Mouse (Mus musculus) neural tube, embryonic 11.5 days (tissue): ENCODE results near the gene Coro7. TPM values are rescaled to one million over a fixed set of nuclear protein-coding genes. Genes with fewer than 3 reads are reported as not detected.
"Not testable (repeated sequence)": the region's sequence is repeated elsewhere in the genome, so short reads cannot be mapped to it uniquely, and the experiment has no call there.

Experiments
- ATAC-seq: fragments of 200-750 bp; cut with Nextera tagmentation; 2 replicates; pipeline ENCODE4 v1.8.0; 2017; ENCODE audit warnings: moderate number of reproducible peaks, mild to moderate bottlenecking, moderate TSS enrichment, moderate library complexity; ENCODE audit not compliant: insufficient read depth, low FRiP score, low TSS enrichment
- DNase-seq: peaks from one replicate; pipeline ENCODE4 v3.0.0-alpha.2; 2015; ENCODE audit warnings: low spot score
- H3K27ac ChIP-seq: fragments of 300-500 bp; sonication (generic); 2 replicates; pipeline ENCODE4 v1.5.1; 2014; ENCODE audit warnings: low read depth, mild to moderate bottlenecking, low read length
- H3K27me3 ChIP-seq: fragments of 300-500 bp; sonication (generic); 2 replicates; pipeline ENCODE4 v1.6.1; 2014; ENCODE audit warnings: mild to moderate bottlenecking, low read length, mixed read lengths; ENCODE audit not compliant: control insufficient read depth, insufficient read depth
- H3K36me3 ChIP-seq: fragments of 300-500 bp; sonication (generic); 2 replicates; pipeline ENCODE4 v1.6.1; 2014; ENCODE audit warnings: mild to moderate bottlenecking, low read length, moderate library complexity, mixed read lengths; ENCODE audit not compliant: control insufficient read depth, insufficient read depth
- H3K4me1 ChIP-seq: fragments of 300-500 bp; sonication (generic); 2 replicates; pipeline ENCODE4 v1.6.1; 2014; ENCODE audit warnings: low read length, mixed read lengths; ENCODE audit not compliant: control insufficient read depth, insufficient read depth
- H3K4me2 ChIP-seq: fragments of 300-500 bp; sonication (generic); 2 replicates; pipeline ENCODE4 v1.6.1; 2014; ENCODE audit warnings: low read depth, mild to moderate bottlenecking, moderate library complexity
- H3K4me3 ChIP-seq: fragments of 300-500 bp; sonication (generic); 2 replicates; pipeline ENCODE4 v1.5.1; 2014; ENCODE audit warnings: low read depth, low read length
- H3K9ac ChIP-seq: fragments of 300-500 bp; sonication (generic); 2 replicates; pipeline ENCODE4 v1.6.1; 2014; ENCODE audit warnings: mild to moderate bottlenecking, low read length
- H3K9me3 ChIP-seq: fragments of 300-500 bp; sonication (generic); 2 replicates; pipeline ENCODE4 v1.6.1; 2016; ENCODE audit warnings: low read length; ENCODE audit not compliant: control insufficient read depth
- WGBS: fragments of 180-500 bp; shearing (Covaris S2); extraction: QIAGEN DNeasy Blood & Tissue Kit; methylation state at CpG from one replicate; pipeline ENCODE4 v1.1.7; 2014; 5-methylcytosine and 5-hydroxymethylcytosine counted together
- polyA plus RNA-seq: library from polyadenylated mRNA; unstranded; fragments of >200 nt; fragmentation: Nextera tagmentation; extraction: Ambion mirVana; gene quantifications from 2 replicates; pipeline ENCODE4 v1.2.1, GENCODE M21; 2014

The Coro7 gene
- polyA plus RNA-seq, 1 experiment from 2014 or later: 24.8 TPM

GRCm38 (mm10) chr16:4586531-4587123 is 93.0 kb downstream of the Coro7 start:
- H3K27me3 ChIP-seq: no peaks in the 10 kb centered on the region
- H3K4me1 ChIP-seq: peaks cover 11% of the 10 kb centered on the region
- WGBS: under 1% methylated on average over 42 of the region's 43 CpGs
- ATAC-seq (peak; percentile 97), DNase-seq (peak; percentile 99)
- peak overlapping the region; percentile 34 for H3K4me3 ChIP-seq
- H3K9ac ChIP-seq: peak overlapping the region; percentile 60
- peak overlapping the region; percentile 76 for H3K27ac ChIP-seq
- no peaks in the 10 kb centered on the region; the same call in 1 of the 2 replicates for H3K36me3 ChIP-seq
- no peaks in the 10 kb centered on the region for H3K9me3 ChIP-seq
- peak overlapping the region; percentile 57 for H3K4me2 ChIP-seq

GRCm38 (mm10) chr16:4585642-4586530 is 93.7 kb downstream of the Coro7 start:
- Histone ChIP-seq H3K4me3 (peak overlapping the region; percentile 34), H3K4me2 (peak overlapping the region; percentile 57), H3K4me1 (peaks cover 11% of the 10 kb centered on the region), H3K36me3 (no peaks in the 10 kb centered on the region; the same call in 1 of the 2 replicates), H3K9ac (peak overlapping the region; percentile 60), H3K27me3 (no peaks in the 10 kb centered on the region), H3K9me3 (no peaks in the 10 kb centered on the region), H3K27ac (peak overlapping the region; percentile 76)
- no peak for DNase-seq
- peak; percentile 23; the same call in 1 of the 2 replicates for ATAC-seq
- WGBS: 12% methylated on average over 14 of the region's 14 CpGs

DNA sequence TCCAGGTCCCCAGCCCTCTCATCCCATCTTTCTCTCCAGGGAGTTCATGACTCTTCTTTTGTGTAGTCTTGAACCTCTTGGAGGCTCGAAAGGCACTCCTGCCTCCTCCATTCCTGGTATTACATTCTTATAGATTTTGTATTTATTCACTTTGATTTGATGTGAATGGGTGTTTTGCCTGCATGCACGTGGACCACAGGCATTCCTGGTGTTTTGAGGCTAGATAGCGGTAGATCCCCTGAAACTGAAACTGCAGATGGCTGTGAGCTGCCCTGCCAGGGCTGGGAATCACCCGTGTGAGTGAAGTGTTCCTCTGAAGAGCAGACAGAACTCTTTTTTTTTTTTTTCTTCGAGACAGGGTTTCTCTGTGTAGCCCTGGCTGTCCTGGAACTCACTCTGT is 95.1 kb downstream of the Coro7 start:
- DNase-seq (no peak), ATAC-seq (no peak)
- H3K4me1 ChIP-seq: peaks cover 11% of the 10 kb centered on the region
- WGBS: 84% methylated on average over 5 of the region's 5 CpGs
- H3K27me3 ChIP-seq: no peaks in the 10 kb centered on the region
- H3K4me2 ChIP-seq: no peak overlapping the region
- no peak overlapping the region for H3K4me3 ChIP-seq
- H3K9me3 ChIP-seq: no peaks in the 10 kb centered on the region
- no peaks in the 10 kb centered on the region for H3K36me3 ChIP-seq
- no peak overlapping the region for H3K27ac ChIP-seq
- H3K9ac ChIP-seq: no peak overlapping the region

GRCm38 (mm10) chr16:4583807-4584206 is 95.8 kb downstream of the Coro7 start:
- ATAC-seq (no peak), DNase-seq (no peak)
- H3K9me3 ChIP-seq: no peaks in the 10 kb centered on the region
- H3K4me2 ChIP-seq: no peak overlapping the region
- H3K27me3 ChIP-seq: no peaks in the 10 kb centered on the region
- peaks cover 11% of the 10 kb centered on the region for H3K4me1 ChIP-seq
- H3K9ac ChIP-seq: no peak overlapping the region
- no peaks in the 10 kb centered on the region for H3K36me3 ChIP-seq
- 79% methylated on average over 3 of the region's 3 CpGs for WGBS
- H3K27ac ChIP-seq: no peak overlapping the region
- no peak overlapping the region for H3K4me3 ChIP-seq

DNA sequence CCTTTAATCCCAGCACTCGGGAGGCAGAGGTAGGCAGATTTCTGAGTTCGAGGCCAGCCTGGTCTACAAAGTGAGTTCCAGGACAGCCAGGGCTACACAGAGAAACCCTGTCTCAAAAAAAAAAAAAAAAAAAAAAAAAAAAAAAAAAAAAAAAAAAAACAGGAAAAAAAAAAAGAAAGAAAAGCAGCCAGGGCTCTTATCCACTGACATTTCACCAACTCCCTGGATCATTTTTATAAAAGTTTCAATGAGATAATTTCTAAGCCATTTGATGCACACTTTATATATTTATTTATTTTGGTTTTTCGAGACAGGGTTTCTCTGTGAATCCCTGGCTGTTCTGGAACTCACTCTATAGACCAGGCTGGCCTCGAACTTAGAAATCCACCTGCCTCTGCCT is 98.4 kb downstream of the Coro7 start:
- not testable (repeated sequence) for H3K36me3 ChIP-seq, ATAC-seq, H3K9ac ChIP-seq, DNase-seq, H3K27ac ChIP-seq, H3K4me2 ChIP-seq, H3K4me1 ChIP-seq, H3K4me3 ChIP-seq, H3K27me3 ChIP-seq, H3K9me3 ChIP-seq
- WGBS: 89% methylated on average over 3 of the region's 4 CpGs

- Histone ChIP-seq H3K36me3 (no peaks in the 10 kb centered on the region), H3K27me3 (no peaks in the 10 kb centered on the region), H3K4me2 (no peak overlapping the region), H3K4me1 (no peaks in the 10 kb centered on the region), H3K4me3 (no peak overlapping the region), H3K27ac (no peak overlapping the region), H3K9ac (no peak overlapping the region), H3K9me3 (no peaks in the 10 kb centered on the region)
- 71% methylated on average over 7 of the region's 7 CpGs for WGBS
- no peak for ATAC-seq
- no peak for DNase-seq
Measured at GRCm38 (mm10) chr16:4578630-4579029, 100.9 kb downstream of the Coro7 start.

DNA sequence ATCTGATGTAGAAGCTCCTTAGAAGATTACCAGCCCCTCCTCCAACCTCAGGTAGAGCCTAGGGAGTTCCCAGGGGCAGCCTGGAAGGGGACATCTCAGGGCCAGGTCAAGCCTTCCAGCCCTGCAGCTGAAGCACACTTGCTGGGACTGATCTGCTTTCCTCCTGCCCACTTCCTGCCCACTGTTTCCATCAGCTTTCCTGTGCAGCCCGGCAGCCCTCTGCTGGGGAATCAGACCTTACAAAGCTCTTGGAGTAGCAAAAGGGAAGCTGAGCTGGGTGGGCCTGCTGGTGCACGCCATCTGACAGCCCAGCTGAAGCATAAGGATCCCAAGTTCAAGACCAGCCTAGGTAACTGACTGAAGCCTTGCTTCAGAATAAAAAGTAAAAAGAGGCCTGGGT is 102.7 kb downstream of the Coro7 start:
- 67% methylated on average over 2 of the region's 2 CpGs for WGBS
- Histone ChIP-seq H3K4me3 (no peak overlapping the region), H3K27me3 (no peaks in the 10 kb centered on the region), H3K27ac (no peak overlapping the region), H3K4me2 (no peak overlapping the region), H3K4me1 (no peaks in the 10 kb centered on the region), H3K9ac (no peak overlapping the region), H3K36me3 (no peaks in the 10 kb centered on the region), H3K9me3 (no peaks in the 10 kb centered on the region)
- ATAC-seq: no peak
- DNase-seq: no peak
